Mouse (Mus musculus): ENCODE data around the gene Smg7. TPM values are rescaled to one million over a fixed set of nuclear protein-coding genes. Genes with fewer than 3 reads are reported as not detected.

Gene Smg7
- polyA plus RNA-seq, 1 experiment = 16.6 TPM

Other genes starting within 250 kb of the Smg7 start
- gene Apobec4, start 152.1 kb downstream of the Smg7 start, polyA plus RNA-seq (2012; fragmentation: generic; extraction: Trizol) = not detected
- 7.6 TPM for gene Rgl1, start 136.3 kb downstream of the Smg7 start, polyA plus RNA-seq (2012; fragmentation: generic; extraction: Trizol)
- gene Arpc5, start 136.1 kb downstream of the Smg7 start, polyA plus RNA-seq (2012; fragmentation: generic; extraction: Trizol) = 124 TPM
- gene Ncf2, start 102.5 kb downstream of the Smg7 start, polyA plus RNA-seq (2012; fragmentation: generic; extraction: Trizol) = 0.04 TPM
- gene Nmnat2, start 52.3 kb upstream of the Smg7 start, polyA plus RNA-seq (2012; fragmentation: generic; extraction: Trizol) = 8.3 TPM